Mouse (Mus musculus): ENCODE results near the gene Ralgps2. TPM values are rescaled to one million over a fixed set of nuclear protein-coding genes. Genes with fewer than 3 reads are reported as not detected.

The Ralgps2 gene
- polyA plus RNA-seq, 1 experiment from 2014 or later = 99.5 TPM

GRCm38 (mm10) chr1:156764584-156764983 is 174.8 kb downstream of the Ralgps2 start:
- ATAC-seq (ENCODE audit: low read depth) = no peak
- Histone ChIP-seq H3K4me1 (ENCODE audit: control insufficient read depth, insufficient read depth, low read length) (no peaks in the 10 kb centered on the region), H3K36me3 (ENCODE audit: control insufficient read depth, insufficient read depth, low read length) (no peaks in the 10 kb centered on the region), H3K27me3 (ENCODE audit: control insufficient read depth, insufficient read depth, low read length) (no peaks in the 10 kb centered on the region), H3K9me3 (ENCODE audit: control insufficient read depth, low read length) (no peaks in the 10 kb centered on the region; the same call in 1 of the 2 replicates), H3K4me3 (ENCODE audit: low read depth, low read length) (no peak overlapping the region), H3K27ac (ENCODE audit: low read depth, low read length) (no peak overlapping the region), H3K9ac (replicated peaks; ENCODE audit: low read depth, low read length) (no peak overlapping the region), H3K4me2 (ENCODE audit: low read depth, low read length) (no peak overlapping the region)
- WGBS = 74% methylated on average over 6 of the region's 6 CpGs

- ATAC-seq (ENCODE audit: low read depth) = no peak
- H3K4me2 ChIP-seq (ENCODE audit: low read depth, low read length) = no peak overlapping the region
- no peaks in the 10 kb centered on the region for H3K36me3 ChIP-seq (ENCODE audit: control insufficient read depth, insufficient read depth, low read length)
- H3K9me3 ChIP-seq (ENCODE audit: control insufficient read depth, low read length) = no peaks in the 10 kb centered on the region; the same call in 1 of the 2 replicates
- no peaks in the 10 kb centered on the region for H3K27me3 ChIP-seq (ENCODE audit: control insufficient read depth, insufficient read depth, low read length)
- no peaks in the 10 kb centered on the region for H3K4me1 ChIP-seq (ENCODE audit: control insufficient read depth, insufficient read depth, low read length)
- no peak overlapping the region for H3K27ac ChIP-seq (ENCODE audit: low read depth, low read length)
- H3K4me3 ChIP-seq (ENCODE audit: low read depth, low read length) = no peak overlapping the region
- 95% methylated on average over 6 of the region's 6 CpGs for WGBS
- H3K9ac ChIP-seq (replicated peaks; ENCODE audit: low read depth, low read length) = no peak overlapping the region
Measured at GRCm38 (mm10) chr1:156763280-156763679, 176.1 kb downstream of the Ralgps2 start.

- no peak for ATAC-seq (ENCODE audit: low read depth)
- WGBS = 75% methylated on average over 10 of the region's 10 CpGs
Measured at GRCm38 (mm10) chr1:156761430-156761801, 178.0 kb downstream of the Ralgps2 start.

GRCm38 (mm10) chr1:156760549-156761429 is 178.6 kb downstream of the Ralgps2 start:
- 67% methylated on average over 13 of the region's 13 CpGs for WGBS

More at GRCm38 (mm10) chr1:156761430-156761801, 178.0 kb downstream of the Ralgps2 start:
- Histone ChIP-seq H3K27me3 (ENCODE audit: control insufficient read depth, insufficient read depth, low read length) (no peaks in the 10 kb centered on the region), H3K4me2 (ENCODE audit: low read depth, low read length) (no peak overlapping the region), H3K27ac (ENCODE audit: low read depth, low read length) (no peak overlapping the region), H3K4me1 (ENCODE audit: control insufficient read depth, insufficient read depth, low read length) (no peaks in the 10 kb centered on the region), H3K4me3 (ENCODE audit: low read depth, low read length) (no peak overlapping the region), H3K36me3 (ENCODE audit: control insufficient read depth, insufficient read depth, low read length) (no peaks in the 10 kb centered on the region), H3K9ac (replicated peaks; ENCODE audit: low read depth, low read length) (no peak overlapping the region), H3K9me3 (ENCODE audit: control insufficient read depth, low read length) (no peaks in the 10 kb centered on the region; the same call in 1 of the 2 replicates)

GRCm38 (mm10) chr1:156758326-156758725 is 181.1 kb downstream of the Ralgps2 start:
- H3K9me3 ChIP-seq (ENCODE audit: control insufficient read depth, low read length) = no peaks in the 10 kb centered on the region
- no peaks in the 10 kb centered on the region for H3K36me3 ChIP-seq (ENCODE audit: control insufficient read depth, insufficient read depth, low read length)
- H3K4me3 ChIP-seq (ENCODE audit: low read depth, low read length) = no peak overlapping the region
- no peak overlapping the region for H3K4me2 ChIP-seq (ENCODE audit: low read depth, low read length)
- H3K9ac ChIP-seq (replicated peaks; ENCODE audit: low read depth, low read length) = no peak overlapping the region
- 13% methylated on average over 4 of the region's 4 CpGs for WGBS
- no peak for ATAC-seq (ENCODE audit: low read depth)
- H3K27ac ChIP-seq (ENCODE audit: low read depth, low read length) = no peak overlapping the region
- peaks cover 6% of the 10 kb centered on the region; the same call in 1 of the 2 replicates for H3K4me1 ChIP-seq (ENCODE audit: control insufficient read depth, insufficient read depth, low read length)
- H3K27me3 ChIP-seq (ENCODE audit: control insufficient read depth, insufficient read depth, low read length) = no peaks in the 10 kb centered on the region

More at GRCm38 (mm10) chr1:156760549-156761429, 178.6 kb downstream of the Ralgps2 start:
- Histone ChIP-seq H3K27ac (ENCODE audit: low read depth, low read length) (no peak overlapping the region), H3K9ac (replicated peaks; ENCODE audit: low read depth, low read length) (no peak overlapping the region), H3K4me2 (ENCODE audit: low read depth, low read length) (no peak overlapping the region), H3K36me3 (ENCODE audit: control insufficient read depth, insufficient read depth, low read length) (no peaks in the 10 kb centered on the region), H3K4me3 (ENCODE audit: low read depth, low read length) (no peak overlapping the region), H3K4me1 (ENCODE audit: control insufficient read depth, insufficient read depth, low read length) (no peaks in the 10 kb centered on the region), H3K9me3 (ENCODE audit: control insufficient read depth, low read length) (no peaks in the 10 kb centered on the region; the same call in 1 of the 2 replicates), H3K27me3 (ENCODE audit: control insufficient read depth, insufficient read depth, low read length) (no peaks in the 10 kb centered on the region)
- ATAC-seq (ENCODE audit: low read depth) = no peak

GRCm38 (mm10) chr1:156754608-156755413 is 184.6 kb downstream of the Ralgps2 start:
- no peak overlapping the region for H3K9ac ChIP-seq (replicated peaks; ENCODE audit: low read depth, low read length)
- WGBS = 29% methylated on average over 15 of the region's 15 CpGs
- peaks cover 18% of the 10 kb centered on the region; the same call in 1 of the 2 replicates for H3K4me1 ChIP-seq (ENCODE audit: control insufficient read depth, insufficient read depth, low read length)
- H3K36me3 ChIP-seq (ENCODE audit: control insufficient read depth, insufficient read depth, low read length) = no peaks in the 10 kb centered on the region
- ATAC-seq (ENCODE audit: low read depth) = peak; percentile 77
- H3K4me2 ChIP-seq (ENCODE audit: low read depth, low read length) = no peak overlapping the region
- H3K4me3 ChIP-seq (ENCODE audit: low read depth, low read length) = no peak overlapping the region
- no peaks in the 10 kb centered on the region for H3K9me3 ChIP-seq (ENCODE audit: control insufficient read depth, low read length)
- H3K27ac ChIP-seq (ENCODE audit: low read depth, low read length) = no peak overlapping the region
- no peaks in the 10 kb centered on the region for H3K27me3 ChIP-seq (ENCODE audit: control insufficient read depth, insufficient read depth, low read length)

Other genes starting within 250 kb of the Ralgps2 start
- gene Fam20b, start 220.5 kb downstream of the Ralgps2 start, polyA plus RNA-seq (2014; fragmentation: Nextera tagmentation; extraction: Ambion mirVana) = 28.5 and 37.2 TPM in 2 replicates
- 1.4 and 1.7 TPM in 2 replicates for gene Angptl1, start 101.1 kb downstream of the Ralgps2 start, polyA plus RNA-seq (2014; fragmentation: Nextera tagmentation; extraction: Ambion mirVana)
- gene Tex35, start 169.1 kb upstream of the Ralgps2 start, polyA plus RNA-seq (2014; fragmentation: Nextera tagmentation; extraction: Ambion mirVana) = not detected in 2 replicates

All from neural tube, embryonic 14.5 days (tissue).